Mouse (Mus musculus) kidney, postnatal 0 days (tissue): Measurements from ENCODE around the gene Fbxo24. TPM values are rescaled to one million over a fixed set of nuclear protein-coding genes. Genes with fewer than 3 reads are reported as not detected.

Experiments used
- ATAC-seq: fragments of 200-750 bp; cut with Nextera tagmentation; replicated peaks from 2 replicates; pipeline ENCODE4 v1.8.0; 2017; ENCODE audit warnings: low read depth, moderate number of reproducible peaks, moderate TSS enrichment, moderate library complexity; ENCODE audit not compliant: low FRiP score
- DNase-seq: peaks from one replicate; pipeline ENCODE4 v3.0.0-alpha.2; 2016; ENCODE audit warnings: low spot score
- H3K27ac ChIP-seq: fragments of 300-500 bp; sonication (generic); 2 replicates; pipeline ENCODE4 v1.5.1; 2014; ENCODE audit warnings: mild to moderate bottlenecking
- H3K27me3 ChIP-seq: fragments of 300-500 bp; sonication (generic); 2 replicates; pipeline ENCODE4 v1.6.1; 2014; ENCODE audit warnings: low read length, mixed read lengths; ENCODE audit not compliant: insufficient read depth
- H3K36me3 ChIP-seq: fragments of 300-500 bp; sonication (generic); 2 replicates; pipeline ENCODE4 v1.6.1; 2014; ENCODE audit warnings: low read length, mixed read lengths; ENCODE audit not compliant: insufficient read depth
- H3K4me1 ChIP-seq: fragments of 300-500 bp; sonication (generic); replicated peaks from 2 replicates; pipeline ENCODE4 v1.6.1; 2014; ENCODE audit warnings: antibody characterized with exemption, low read length, mixed read lengths; ENCODE audit not compliant: insufficient read depth
- H3K4me2 ChIP-seq: fragments of 300-500 bp; sonication (generic); 2 replicates; pipeline ENCODE4 v1.6.1; 2014; ENCODE audit warnings: mild to moderate bottlenecking, low read length, moderate library complexity, mixed read lengths
- H3K4me3 ChIP-seq: fragments of 300-500 bp; sonication (generic); replicated peaks from 2 replicates; pipeline ENCODE4 v1.5.1; 2014; ENCODE audit warnings: low read depth, low read length
- H3K9ac ChIP-seq: fragments of 300-500 bp; sonication (generic); 2 replicates; pipeline ENCODE4 v1.6.1; 2014; ENCODE audit warnings: low read depth, low read length
- H3K9me3 ChIP-seq: fragments of 300-500 bp; sonication (generic); replicated peaks from 2 replicates; pipeline ENCODE4 v1.6.1; 2016; ENCODE audit warnings: low read length, inconsistent platforms, mixed read lengths
- CTCF ChIP-seq: IDR thresholded peaks from 2 replicates; pipeline ENCODE4 v1.5.1; 2016; ENCODE audit warnings: antibody characterized with exemption, low read depth, mild to moderate bottlenecking, moderate library complexity
- WGBS: fragments of 180-500 bp; shearing (Covaris S2); extraction: QIAGEN DNeasy Blood & Tissue Kit; methylation state at CpG from one replicate; pipeline ENCODE4 v1.1.7; 2014; 5-methylcytosine and 5-hydroxymethylcytosine counted together
- polyA plus RNA-seq: library from polyadenylated mRNA; unstranded; fragments of >200 nt; fragmentation: Nextera tagmentation; extraction: Ambion mirVana; gene quantifications from 2 replicates; pipeline ENCODE4 v1.2.1, GENCODE M21; 2015

Gene Fbxo24
- polyA plus RNA-seq, 1 experiment from 2014 or later: 0.17 TPM

DNA sequence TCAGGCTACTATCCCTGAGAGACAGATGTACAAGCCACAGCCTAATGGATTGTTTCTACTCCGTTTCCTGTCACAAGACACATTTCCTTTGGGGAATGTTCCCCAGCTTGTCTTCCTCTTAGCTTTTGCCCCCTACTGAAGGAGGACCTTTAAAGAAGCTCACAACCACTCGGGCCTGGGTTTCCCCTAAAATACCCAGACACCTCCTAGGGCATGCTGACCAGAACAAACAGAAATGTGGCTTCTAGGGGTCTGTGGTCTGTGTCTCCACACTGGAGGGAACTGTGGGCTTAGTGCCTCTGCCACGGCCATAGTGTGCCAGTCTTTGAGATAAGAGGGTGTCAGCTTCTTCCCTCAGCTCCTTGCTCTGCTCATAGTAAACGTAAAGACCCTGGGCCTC lies 2.8 kb upstream of the Fbxo24 start:
- DNase-seq (no peak), ATAC-seq (no peak)
- peaks cover 23% of the 10 kb centered on the region; the same call in 1 of the 2 replicates for H3K4me1 ChIP-seq
- TF ChIP-seq CTCF: no peak
- WGBS: 53% methylated on average over 4 of the region's 4 CpGs
- H3K27ac ChIP-seq: peak overlapping the region; percentile 96
- H3K9me3 ChIP-seq: no peaks in the 10 kb centered on the region
- peak overlapping the region; percentile 64 for H3K4me2 ChIP-seq
- H3K9ac ChIP-seq: peak overlapping the region; percentile 78; the same call in 1 of the 2 replicates
- no peaks in the 10 kb centered on the region for H3K27me3 ChIP-seq
- peaks cover 27% of the 10 kb centered on the region; the same call in 1 of the 2 replicates for H3K36me3 ChIP-seq
- peak overlapping the region; percentile 74; the same call in 1 of the 2 replicates for H3K4me3 ChIP-seq

DNA sequence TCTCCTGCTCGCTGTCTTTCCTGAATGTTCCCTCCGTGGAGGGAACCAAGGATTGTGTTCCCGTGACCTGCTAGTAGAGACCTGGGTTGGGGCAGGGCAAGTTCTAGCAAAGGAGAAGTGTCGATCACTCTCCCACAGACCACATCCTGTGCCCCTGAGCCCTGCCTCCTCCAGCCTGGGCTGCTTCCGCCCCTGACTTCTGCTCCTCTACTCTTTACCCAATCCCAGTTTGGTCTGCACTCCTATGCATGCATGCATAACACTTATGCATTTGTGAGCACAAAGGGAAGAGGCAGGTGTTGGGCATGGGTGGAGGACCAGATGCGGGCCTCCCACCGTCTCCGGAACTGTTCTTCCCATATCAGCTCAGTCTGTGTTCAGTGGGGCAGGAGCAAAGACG lies 2.4 kb upstream of the Fbxo24 start:
- Histone ChIP-seq H3K9me3 (no peaks in the 10 kb centered on the region), H3K4me2 (peak overlapping the region; percentile 64), H3K9ac (peak overlapping the region; percentile 78), H3K4me3 (peak overlapping the region; percentile 74), H3K27ac (peak overlapping the region; percentile 96), H3K4me1 (peaks cover 23% of the 10 kb centered on the region; the same call in 1 of the 2 replicates), H3K36me3 (peaks cover 22% of the 10 kb centered on the region; the same call in 1 of the 2 replicates), H3K27me3 (no peaks in the 10 kb centered on the region)
- TF ChIP-seq CTCF: no peak
- DNase-seq (peak; percentile 61), ATAC-seq (no peak)
- WGBS: 27% methylated on average over 9 of the region's 9 CpGs

DNA sequence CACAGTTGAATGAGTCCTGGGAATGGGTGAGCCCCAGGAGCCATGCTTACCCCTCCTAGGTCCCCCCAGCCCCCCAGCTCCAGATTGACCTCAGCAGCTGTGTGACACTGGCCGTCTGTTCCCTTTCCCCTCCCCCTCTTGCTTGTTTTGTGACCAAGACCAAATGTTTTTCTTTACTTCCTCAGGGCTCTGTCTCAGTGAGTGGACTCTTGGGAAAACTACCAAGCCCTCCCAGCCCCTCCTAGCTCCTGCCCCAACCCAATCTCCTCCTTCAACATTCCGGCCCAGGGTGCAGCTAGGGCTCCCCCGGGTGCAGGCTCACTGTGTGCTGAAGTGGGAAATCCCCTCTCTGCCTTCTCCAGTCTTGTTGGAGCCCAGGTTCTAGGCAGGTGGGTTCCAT lies 1.8 kb upstream of the Fbxo24 start:
- Histone ChIP-seq H3K4me3 (peak overlapping the region; percentile 74), H3K4me1 (peaks cover 23% of the 10 kb centered on the region; the same call in 1 of the 2 replicates), H3K9ac (peak overlapping the region; percentile 78), H3K4me2 (peak overlapping the region; percentile 64), H3K27me3 (no peaks in the 10 kb centered on the region), H3K36me3 (peaks cover 19% of the 10 kb centered on the region; the same call in 1 of the 2 replicates), H3K9me3 (no peaks in the 10 kb centered on the region), H3K27ac (peak overlapping the region; percentile 96)
- ATAC-seq (peak; percentile 7; the same call in 1 of the 2 replicates), DNase-seq (peak; percentile 87)
- WGBS: 2% methylated on average over 3 of the region's 3 CpGs
- peak; percentile 3; the same call in 1 of the 2 replicates for TF ChIP-seq CTCF

DNA sequence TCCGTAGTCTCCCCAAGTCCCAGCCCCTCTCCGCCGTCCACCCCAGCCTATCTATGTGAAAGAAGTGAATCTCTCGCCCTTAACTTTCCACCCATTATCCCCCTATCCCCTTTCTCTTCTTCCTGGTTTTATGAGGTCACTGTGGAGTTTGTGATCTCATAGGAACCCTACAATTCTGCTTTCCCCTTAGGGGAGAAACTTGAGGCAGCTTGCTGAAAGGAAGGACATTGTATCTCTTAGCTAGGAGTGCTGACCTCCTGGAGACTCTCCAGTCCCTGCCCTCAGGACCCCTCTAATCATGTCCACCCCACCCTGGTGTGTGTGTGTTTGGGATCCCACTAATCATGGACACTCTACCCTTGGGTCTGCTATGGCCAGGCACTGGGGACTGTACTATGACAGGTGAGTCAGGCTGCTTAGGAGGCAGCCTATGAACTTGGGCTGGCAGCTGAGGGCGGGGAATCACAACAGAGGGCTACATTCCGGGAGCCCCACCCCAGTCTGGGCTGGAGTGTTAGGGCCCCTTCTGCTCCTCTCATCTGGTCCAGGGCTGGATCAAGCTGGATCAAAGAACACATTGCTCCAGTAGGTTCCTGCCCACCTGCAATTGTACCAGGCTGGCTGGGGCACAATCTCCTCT lies 1.2 kb upstream of the Fbxo24 start:
- H3K4me3 ChIP-seq: peak overlapping the region; percentile 74
- DNase-seq (peak; percentile 66), ATAC-seq (peak; percentile 26; the same call in 1 of the 2 replicates)
- WGBS: 6% methylated on average over 6 of the region's 6 CpGs
- H3K36me3 ChIP-seq: peaks cover 13% of the 10 kb centered on the region; the same call in 1 of the 2 replicates
- H3K9ac ChIP-seq: peak overlapping the region; percentile 78
- no peaks in the 10 kb centered on the region for H3K27me3 ChIP-seq
- H3K9me3 ChIP-seq: no peaks in the 10 kb centered on the region
- H3K4me1 ChIP-seq: peaks cover 23% of the 10 kb centered on the region; the same call in 1 of the 2 replicates
- peak overlapping the region; percentile 96 for H3K27ac ChIP-seq
- H3K4me2 ChIP-seq: peak overlapping the region; percentile 64
- TF ChIP-seq CTCF: no peak

DNA sequence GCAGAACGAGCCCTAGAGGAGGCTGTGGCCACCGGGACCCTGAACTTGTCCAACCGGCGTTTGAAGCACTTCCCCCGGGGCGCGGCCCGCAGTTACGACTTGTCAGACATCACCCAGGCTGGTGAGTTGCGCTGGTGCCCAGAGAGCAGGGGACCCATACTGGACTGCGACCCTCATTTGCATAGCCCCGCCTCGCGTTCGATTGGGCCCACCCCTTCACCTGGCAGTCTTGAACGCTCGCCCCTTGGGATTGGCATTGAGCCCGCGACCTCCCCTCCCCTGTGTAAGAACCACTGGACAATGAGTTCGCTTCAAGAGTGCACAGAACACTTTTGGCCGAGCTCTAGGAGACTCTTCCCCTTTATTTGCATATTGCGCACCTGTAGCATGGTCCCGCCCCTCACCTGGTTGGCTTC lies 512 bp upstream of the Fbxo24 start:
- peak overlapping the region; percentile 64 for H3K4me2 ChIP-seq
- H3K27me3 ChIP-seq: no peaks in the 10 kb centered on the region
- TF ChIP-seq CTCF: no peak; the same call in 1 of the 2 replicates
- peaks cover 11% of the 10 kb centered on the region; the same call in 1 of the 2 replicates for H3K36me3 ChIP-seq
- WGBS: under 1% methylated on average over 23 of the region's 23 CpGs
- peaks cover 23% of the 10 kb centered on the region; the same call in 1 of the 2 replicates for H3K4me1 ChIP-seq
- H3K9ac ChIP-seq: peak overlapping the region; percentile 78
- H3K27ac ChIP-seq: peak overlapping the region; percentile 96
- ATAC-seq: peak; percentile 60
- peak overlapping the region; percentile 74 for H3K4me3 ChIP-seq
- DNase-seq: peak; percentile 61
- H3K9me3 ChIP-seq: no peaks in the 10 kb centered on the region

DNA sequence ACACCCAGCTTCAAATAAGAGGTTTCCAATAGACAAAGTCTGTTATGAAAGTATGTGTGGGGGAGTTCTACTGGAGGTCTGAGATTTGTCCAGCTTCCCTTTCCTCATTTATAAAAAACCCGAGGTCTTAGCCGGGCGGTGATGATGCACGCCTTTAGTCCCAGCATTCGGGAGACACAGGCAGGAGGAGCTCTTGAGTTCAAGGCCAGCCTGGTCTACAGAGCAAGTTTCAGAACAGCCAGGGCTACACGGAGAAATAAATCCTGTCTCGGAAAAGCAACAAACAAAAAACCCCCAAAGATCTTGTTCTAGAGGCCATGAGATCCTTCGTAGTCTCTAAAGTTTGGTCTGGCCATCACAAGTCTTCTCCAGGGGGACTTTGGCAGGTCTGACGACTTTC lies 811 bp downstream of the Fbxo24 start:
- Histone ChIP-seq H3K4me3 (peak overlapping the region; percentile 55), H3K4me2 (peak overlapping the region; percentile 72), H3K36me3 (no peaks in the 10 kb centered on the region), H3K4me1 (peaks cover 23% of the 10 kb centered on the region; the same call in 1 of the 2 replicates), H3K27me3 (no peaks in the 10 kb centered on the region), H3K9ac (peak overlapping the region; percentile 57; the same call in 1 of the 2 replicates), H3K27ac (peak overlapping the region; percentile 94), H3K9me3 (no peaks in the 10 kb centered on the region)
- WGBS: 3% methylated on average over 9 of the region's 9 CpGs
- TF ChIP-seq CTCF: peak; percentile 36
- DNase-seq (peak; percentile 54), ATAC-seq (no peak)
